Mouse (Mus musculus) embryo, embryonic 10.5 days (tissue): Measurements from ENCODE around the gene Fgf15.

ENCODE experiments used
- DNase-seq: peaks from one replicate; pipeline ENCODE4 v3.0.0-alpha.2; 2015; ENCODE audit warnings: low spot score

The Fgf15 gene

GRCm38 (mm10) chr7:144931778-144932177 is 35.4 kb downstream of the Fgf15 start:
- peak; percentile 78 for DNase-seq

- no peak for DNase-seq
Observed at GRCm38 (mm10) chr7:144932389-144932937, 36.1 kb downstream of the Fgf15 start.

GRCm38 (mm10) chr7:144933336-144933735 is 37.0 kb downstream of the Fgf15 start:
- no peak for DNase-seq

- no peak for DNase-seq
Observed at GRCm38 (mm10) chr7:144933796-144934195, 37.5 kb downstream of the Fgf15 start.

- DNase-seq, result peak; percentile 49
Observed at GRCm38 (mm10) chr7:144934901-144935300, 38.6 kb downstream of the Fgf15 start.

- peak; percentile 57 for DNase-seq
Observed at GRCm38 (mm10) chr7:144935563-144935962, 39.2 kb downstream of the Fgf15 start.

GRCm38 (mm10) chr7:144936311-144936880 is 40.1 kb downstream of the Fgf15 start:
- DNase-seq, result no peak

- peak; percentile 92 for DNase-seq
Observed at GRCm38 (mm10) chr7:144937490-144937889, 41.2 kb downstream of the Fgf15 start.

- no peak for DNase-seq
Observed at GRCm38 (mm10) chr7:144937899-144938517, 41.7 kb downstream of the Fgf15 start.

- DNase-seq, result peak; percentile 50
Observed at GRCm38 (mm10) chr7:144938661-144939343, 42.5 kb downstream of the Fgf15 start.

GRCm38 (mm10) chr7:144939344-144940002 is 43.1 kb downstream of the Fgf15 start, which contains the start of gene Ccnd1:
Ccnd1 (minus strand) TSS chr7:144939925.
- DNase-seq, result peak; percentile 90

- peak; percentile 67 for DNase-seq
Observed at GRCm38 (mm10) chr7:144940003-144940571, 43.8 kb downstream of the Fgf15 start.

- DNase-seq, result peak; percentile 62
Observed at GRCm38 (mm10) chr7:144940585-144940984, 44.3 kb downstream of the Fgf15 start.

GRCm38 (mm10) chr7:144941242-144941831 is 45.0 kb downstream of the Fgf15 start:
- DNase-seq, result peak; percentile 97

- DNase-seq, result peak; percentile 81
Observed at GRCm38 (mm10) chr7:144942071-144942743, 45.9 kb downstream of the Fgf15 start.

- DNase-seq, result no peak
Observed at GRCm38 (mm10) chr7:144942744-144943135, 46.4 kb downstream of the Fgf15 start.

- DNase-seq, result peak; percentile 91
Observed at GRCm38 (mm10) chr7:144943254-144943653, 46.9 kb downstream of the Fgf15 start.
